Mouse (Mus musculus): ENCODE measurements at regions not wholly inside any gene's neighbourhood (a gene's known extent, or its start where the extent isn't known, plus 50 kb on each side); places are given as distances from the start of the nearest gene placed in this dataset.

DNA sequence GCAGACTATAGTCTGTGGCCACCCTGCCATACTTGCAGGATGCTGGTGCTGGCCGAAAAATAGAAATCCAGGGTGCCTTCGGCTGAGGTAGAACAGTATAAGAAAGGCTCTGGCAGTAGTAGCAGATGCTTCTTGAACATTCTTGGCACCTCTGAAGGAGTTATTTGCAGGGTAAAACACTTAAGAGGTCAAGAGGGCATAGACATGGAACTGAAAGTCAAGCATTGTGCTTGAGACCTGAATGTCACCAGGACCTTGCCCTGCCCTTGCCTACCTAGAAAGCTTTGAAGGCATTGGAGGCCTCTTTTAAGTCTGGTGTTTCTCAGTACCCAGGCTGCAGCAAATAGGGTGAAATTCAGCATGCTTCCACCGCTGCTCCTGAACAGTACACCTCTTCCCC is 230.9 kb upstream of the Thrb start:
- TF ChIP-seq CTCF (IDR thresholded peaks at IDR 0.05; ENCODE audit: low read depth) (no peak), EP300 (IDR thresholded peaks at IDR 0.05; ENCODE audit: low read depth) (no peak)
